Mouse (Mus musculus): ENCODE results near the gene Guca1a.

DNA sequence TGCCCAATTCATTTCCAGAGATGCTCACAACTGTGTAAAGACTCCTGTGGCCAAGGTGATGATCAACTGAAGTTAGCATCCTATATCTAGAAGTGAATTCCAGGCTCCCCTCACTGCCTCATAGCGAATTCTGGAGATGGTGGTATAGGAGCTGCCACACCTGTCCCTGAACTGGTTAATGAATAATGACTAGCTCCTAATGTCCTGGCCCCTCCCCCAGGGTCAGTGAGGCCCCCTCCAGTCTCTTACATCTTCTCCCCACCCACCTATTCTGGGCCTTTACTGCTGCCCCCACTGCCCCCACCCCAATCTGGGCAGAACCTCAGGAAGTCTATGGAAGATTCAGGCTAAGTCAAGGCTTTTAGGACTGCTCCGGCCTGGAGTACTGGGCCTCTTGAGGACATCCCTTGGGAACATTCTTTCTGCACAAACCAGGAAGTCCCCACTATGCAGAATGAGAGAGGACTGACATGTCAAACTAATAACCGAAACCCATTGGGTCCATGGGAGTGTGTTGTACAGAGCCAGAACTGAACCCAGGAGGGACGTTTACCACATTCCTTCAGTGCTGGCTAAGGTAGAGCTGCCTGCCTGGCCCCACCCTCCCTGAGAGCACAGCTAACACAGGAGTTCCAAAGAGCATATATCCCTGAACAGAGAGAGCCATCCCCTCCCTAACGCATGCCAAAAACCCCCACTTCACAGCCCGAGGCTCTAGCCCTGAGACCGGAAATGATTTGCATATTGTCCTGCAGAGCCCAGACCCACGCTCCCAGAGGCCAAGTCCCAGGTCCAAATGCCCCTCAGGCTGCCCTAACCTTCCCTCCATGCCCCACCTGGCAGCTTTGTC is 48.4 kb upstream of the Guca1a start:
- TF ChIP-seq POLR2A (IDR thresholded peaks at IDR 0.05; ENCODE audit: insufficient read depth, low read depth, low read length) (no peak), CTCF (IDR thresholded peaks at IDR 0.05; ENCODE audit: insufficient read depth, low read depth, low read length) (no peak)
